Mouse (Mus musculus): ENCODE measurements around the gene Plcb4. TPM values are rescaled to one million over a fixed set of nuclear protein-coding genes. Genes with fewer than 3 reads are reported as not detected.

The Plcb4 gene
- total RNA-seq, 2 experiments from 2014 or later = 37.2 to 40.1 TPM

- DNase-seq (ENCODE audit: low spot score in 2 of 2) = no peak
Observed at GRCm38 (mm10) chr2:135847738-135848137, 188.9 kb downstream of the Plcb4 start.

GRCm38 (mm10) chr2:135848169-135848568, 189.4 kb downstream of the Plcb4 start:
- DNase-seq (ENCODE audit: low spot score in 2 of 2) = no peak

- DNase-seq (ENCODE audit: low spot score in 2 of 2) = no peak
Observed at GRCm38 (mm10) chr2:135851964-135852363, 193.2 kb downstream of the Plcb4 start.

- DNase-seq (ENCODE audit: low spot score in 2 of 2) = no peak
Observed at GRCm38 (mm10) chr2:135853085-135853484, 194.3 kb downstream of the Plcb4 start.

GRCm38 (mm10) chr2:135854059-135854458, 195.2 kb downstream of the Plcb4 start:
- DNase-seq (ENCODE audit: low spot score in 2 of 2) = no peak

GRCm38 (mm10) chr2:135855890-135856490, 197.2 kb downstream of the Plcb4 start:
- DNase-seq (ENCODE audit: low spot score in 2 of 2) = no peak

- DNase-seq (ENCODE audit: low spot score in 2 of 2) = no peak
Observed at GRCm38 (mm10) chr2:135856826-135857225, 198.0 kb downstream of the Plcb4 start.

GRCm38 (mm10) chr2:135861531-135862488, 203.0 kb downstream of the Plcb4 start:
- no peak for DNase-seq (ENCODE audit: low spot score in 2 of 2)

- DNase-seq (ENCODE audit: low spot score in 2 of 2) = no peak
Observed at GRCm38 (mm10) chr2:135862489-135863390, 203.9 kb downstream of the Plcb4 start.

GRCm38 (mm10) chr2:135863391-135864076, 204.7 kb downstream of the Plcb4 start:
- DNase-seq (ENCODE audit: low spot score in 2 of 2) = no peak

- no peak for DNase-seq (ENCODE audit: low spot score in 2 of 2)
Observed at GRCm38 (mm10) chr2:135866421-135866820, 207.6 kb downstream of the Plcb4 start.

- DNase-seq (ENCODE audit: low spot score in 2 of 2) = no peak
Observed at GRCm38 (mm10) chr2:135866838-135867237, 208.0 kb downstream of the Plcb4 start.

- no peak for DNase-seq (ENCODE audit: low spot score in 2 of 2)
Observed at GRCm38 (mm10) chr2:135869637-135870036, 210.8 kb downstream of the Plcb4 start.

GRCm38 (mm10) chr2:135873146-135873545, 214.3 kb downstream of the Plcb4 start:
- DNase-seq (ENCODE audit: low spot score in 2 of 2) = no peak

- no peak for DNase-seq (ENCODE audit: low spot score in 2 of 2)
Observed at GRCm38 (mm10) chr2:135873761-135874160, 214.9 kb downstream of the Plcb4 start.

GRCm38 (mm10) chr2:135875549-135875948, 216.7 kb downstream of the Plcb4 start:
- DNase-seq (ENCODE audit: low spot score in 2 of 2) = no peak

- DNase-seq (ENCODE audit: low spot score in 2 of 2) = no peak
Observed at GRCm38 (mm10) chr2:135879356-135879755, 220.5 kb downstream of the Plcb4 start.

GRCm38 (mm10) chr2:135880269-135880760, 221.5 kb downstream of the Plcb4 start:
- no peak for DNase-seq (ENCODE audit: low spot score in 2 of 2)

- no peak for DNase-seq (ENCODE audit: low spot score in 2 of 2)
Observed at GRCm38 (mm10) chr2:135883359-135883758, 224.5 kb downstream of the Plcb4 start.

GRCm38 (mm10) chr2:135884534-135885180, 225.8 kb downstream of the Plcb4 start:
- no peak for DNase-seq (ENCODE audit: low spot score in 2 of 2)
